Mouse (Mus musculus): ENCODE measurements at regions not wholly inside any gene's neighbourhood (a gene's known extent, or its start where the extent isn't known, plus 50 kb on each side); places are given as distances from the start of the nearest gene placed in this dataset.

DNA sequence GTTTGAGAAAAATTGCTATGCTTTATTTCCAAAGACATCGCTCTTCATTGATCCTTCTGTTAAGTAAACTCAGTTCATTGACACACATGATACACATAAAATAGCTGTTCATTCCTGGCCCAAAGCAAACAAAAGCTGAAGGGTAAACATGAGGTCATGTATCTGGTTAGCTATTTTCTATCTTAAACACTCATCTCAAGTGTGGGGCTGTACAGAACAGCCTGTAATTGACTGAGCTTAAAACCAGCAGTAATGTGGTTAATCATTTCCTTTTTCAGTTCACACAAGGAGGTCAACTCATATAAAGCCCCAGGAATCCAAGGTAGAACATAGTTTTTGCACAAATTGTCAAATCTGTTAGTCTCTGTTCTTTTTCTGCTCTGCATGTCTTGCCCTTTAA lies 94.5 kb downstream of the Cldn17 start:
- DNase-seq = no peak

DNA sequence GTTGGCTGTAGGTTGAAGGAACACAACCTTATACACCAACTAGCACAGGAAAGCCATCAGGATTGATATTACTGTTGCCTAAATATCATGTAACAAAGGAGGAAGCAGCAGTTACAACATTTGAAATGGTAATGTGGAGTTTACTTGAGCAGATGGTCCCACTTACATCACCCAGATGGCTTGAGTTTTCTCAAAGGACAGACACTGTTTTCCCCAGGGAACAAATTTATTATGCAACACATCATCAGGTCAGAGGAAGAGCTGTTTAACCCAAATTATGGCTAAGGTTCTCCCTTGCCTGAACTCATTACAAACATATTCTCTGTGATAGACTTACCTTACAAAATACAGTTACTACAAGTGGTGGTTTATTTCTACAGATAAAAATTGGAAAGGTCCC lies 98.6 kb downstream of the Cldn17 start:
- DNase-seq = no peak

DNA sequence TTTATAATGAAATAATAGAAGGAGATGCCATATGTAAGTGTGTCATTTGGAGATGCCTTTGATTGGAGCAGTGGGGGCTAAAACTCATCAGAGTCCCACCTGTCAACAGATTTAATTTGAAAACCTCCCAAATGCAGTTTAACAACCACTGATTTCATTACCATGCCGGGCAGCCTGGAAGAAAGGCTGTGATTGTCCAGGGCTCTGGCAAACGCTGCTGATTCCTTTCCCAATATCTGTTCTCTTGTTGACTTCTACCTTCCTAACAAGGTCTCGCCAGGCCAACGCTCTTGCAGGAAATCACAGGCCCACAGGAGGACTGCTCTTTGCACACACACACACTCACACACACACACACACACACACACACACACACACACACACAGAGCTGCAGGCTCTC lies 102.4 kb downstream of the Cldn17 start:
- DNase-seq = no peak

DNA sequence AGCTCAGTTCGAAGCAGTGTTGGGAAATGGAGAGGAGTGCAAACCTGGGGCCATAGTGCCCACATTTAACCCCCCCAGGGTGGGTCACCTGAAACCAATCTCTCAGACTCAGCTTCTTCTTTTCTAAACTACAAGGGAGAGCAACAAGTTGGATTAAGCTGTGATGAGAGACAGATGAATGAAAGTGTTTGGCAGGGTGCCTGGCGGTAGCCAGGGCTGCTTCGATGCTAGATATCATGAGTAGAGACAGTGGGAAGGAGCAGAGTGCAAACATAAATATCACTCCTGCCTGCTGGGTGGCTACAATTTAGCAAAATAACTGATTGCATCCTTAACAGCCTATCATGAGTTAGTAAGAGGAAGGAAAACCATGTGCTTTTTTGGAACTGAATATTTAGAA lies 106.9 kb downstream of the Cldn17 start:
- no peak for DNase-seq

DNA sequence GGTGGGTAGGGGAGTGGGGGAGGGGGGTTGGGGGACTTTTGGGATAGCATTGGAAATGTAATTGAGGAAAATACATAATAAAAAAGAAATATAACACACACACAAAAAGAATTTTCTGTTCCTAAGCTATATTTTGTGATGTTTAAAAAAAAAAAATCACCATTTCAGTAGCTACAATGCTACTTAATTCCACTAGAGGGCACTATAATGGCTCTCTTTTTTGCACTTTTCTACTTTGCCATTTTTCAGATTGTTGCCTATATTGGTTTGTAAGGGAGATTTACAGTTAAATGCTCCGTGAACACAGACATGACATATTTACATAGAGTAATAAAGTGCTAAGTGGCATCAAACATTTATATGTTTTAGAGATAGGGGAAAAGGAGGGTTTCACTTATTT lies 102.7 kb upstream of the Grik1 start:
- DNase-seq = no peak

DNA sequence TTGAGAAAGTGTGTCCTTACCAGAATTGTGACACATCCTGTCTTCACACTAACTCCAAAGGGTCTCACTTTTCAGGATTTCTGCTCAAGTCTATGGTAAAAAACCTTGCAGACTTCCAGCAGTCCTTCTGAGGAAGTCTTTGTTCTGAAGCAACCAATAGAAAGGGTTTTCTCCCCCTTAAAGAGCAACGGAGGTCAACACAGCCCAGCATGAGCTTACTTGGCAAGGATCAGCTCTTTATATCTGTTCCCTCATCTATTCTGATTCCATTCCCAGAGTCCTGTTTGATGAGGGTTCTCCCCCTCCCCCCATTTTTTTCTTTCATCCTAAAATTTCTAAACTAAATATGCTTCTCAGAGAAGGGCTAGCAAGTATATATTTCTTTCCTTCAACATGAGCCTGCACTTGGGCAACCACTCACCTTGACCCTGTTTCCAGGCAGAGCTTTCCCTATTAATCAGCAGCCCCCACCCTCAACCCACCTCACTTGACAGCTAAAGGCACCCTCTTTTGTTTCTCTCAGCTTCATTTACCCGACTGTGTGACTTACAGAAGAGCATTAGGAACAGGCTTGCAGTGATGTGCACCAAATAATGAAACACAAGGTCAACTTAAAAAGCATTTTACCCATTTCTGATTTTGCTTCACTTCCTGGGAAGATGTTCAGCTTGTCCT lies 91.7 kb upstream of the Grik1 start:
- DNase-seq = no peak

DNA sequence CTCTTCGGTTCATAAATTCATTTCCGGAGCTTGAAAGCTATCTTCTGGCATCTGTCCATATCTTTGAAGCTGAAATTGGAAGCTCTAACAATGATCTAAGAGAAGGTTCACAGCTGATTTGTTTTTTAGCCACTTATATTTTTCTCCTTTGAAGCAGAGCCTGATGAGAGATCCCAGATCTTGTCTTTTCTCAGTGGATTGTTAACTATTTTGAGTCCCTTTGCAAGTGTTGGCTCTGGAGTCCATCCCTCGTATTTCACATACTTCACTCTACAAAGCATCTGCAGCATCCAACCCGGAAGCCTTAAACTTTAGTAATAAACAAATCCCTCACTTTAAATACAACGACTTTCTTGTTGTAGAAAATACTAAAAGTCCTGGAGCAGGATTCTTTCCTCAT lies 85.6 kb upstream of the Grik1 start:
- DNase-seq = no peak

DNA sequence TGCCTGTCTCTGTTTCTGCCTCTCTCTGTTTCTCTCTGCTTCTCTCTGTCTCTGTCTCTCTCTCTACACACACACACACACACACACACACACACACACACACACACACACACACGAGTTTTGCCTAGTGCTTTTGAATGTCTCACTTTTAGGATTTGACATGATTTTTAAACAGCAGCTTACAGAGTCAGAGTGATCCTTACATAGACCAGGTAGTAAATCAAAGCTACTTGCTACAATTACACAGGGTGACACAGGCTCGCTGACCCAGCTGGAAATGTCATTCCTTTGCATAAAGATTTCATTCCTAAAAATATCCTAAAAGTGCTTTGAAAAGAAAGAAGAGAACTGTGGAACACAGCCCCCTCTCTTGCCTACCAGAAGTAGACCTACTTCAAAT lies 84.5 kb upstream of the Grik1 start:
- no peak for DNase-seq

DNA sequence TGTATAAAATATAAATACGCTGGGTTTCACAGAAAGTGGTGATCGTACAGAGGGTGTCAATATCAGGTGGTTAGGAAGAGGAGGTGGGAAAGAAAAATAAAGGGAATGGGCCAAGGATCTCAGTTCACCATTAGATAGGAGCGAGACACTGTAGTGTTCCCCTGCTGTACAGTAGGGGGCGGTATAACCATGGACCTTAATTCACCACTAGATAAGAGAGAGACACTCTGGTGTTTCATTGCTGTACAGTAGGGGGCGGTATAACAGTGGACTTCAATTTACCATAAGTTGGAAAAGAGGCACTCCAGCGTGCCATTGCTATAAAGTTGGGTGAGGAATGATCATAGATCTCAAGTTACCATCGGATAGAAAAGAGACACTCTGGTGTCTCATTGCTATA lies 82.0 kb upstream of the Grik1 start:
- peak; percentile 9 for DNase-seq

DNA sequence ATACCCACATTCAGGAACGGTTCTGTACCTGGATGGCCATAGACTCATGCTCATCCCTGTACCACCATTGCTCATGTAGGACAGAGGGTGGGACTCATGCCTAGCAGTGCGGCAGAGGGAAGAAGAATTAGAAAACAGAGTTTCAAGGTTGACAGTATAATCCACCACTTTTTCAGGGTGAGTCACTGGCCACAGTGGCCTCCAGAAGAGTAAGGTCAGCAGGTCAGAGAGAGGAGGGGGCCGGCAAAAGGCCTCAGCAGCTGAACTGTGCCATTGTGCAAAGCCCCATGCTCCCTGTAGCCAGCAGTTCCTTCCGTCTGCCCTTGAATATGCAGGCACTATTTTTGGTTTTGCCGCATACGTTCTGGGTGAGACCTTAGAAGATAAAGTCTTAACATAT lies 78.1 kb upstream of the Grik1 start:
- DNase-seq = no peak

DNA sequence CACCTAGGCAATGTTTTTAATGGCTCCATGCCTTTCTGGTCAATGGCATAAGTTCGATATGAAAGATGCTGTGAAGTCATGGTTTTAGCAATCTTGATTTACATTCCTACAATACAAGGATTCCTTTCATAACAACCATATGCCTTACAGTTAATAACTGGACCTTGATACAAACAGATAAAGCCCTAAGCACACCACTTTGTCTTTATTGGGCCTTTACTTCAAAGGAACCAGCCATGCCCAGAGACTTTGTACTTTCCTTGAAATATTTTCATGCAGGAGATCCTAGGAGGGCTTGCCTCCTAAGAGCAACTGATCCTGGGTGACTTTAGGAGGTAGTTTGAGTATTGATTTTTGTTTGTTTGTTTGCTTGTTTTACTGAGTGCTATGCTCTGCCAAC lies 77.1 kb upstream of the Grik1 start:
- DNase-seq = no peak

DNA sequence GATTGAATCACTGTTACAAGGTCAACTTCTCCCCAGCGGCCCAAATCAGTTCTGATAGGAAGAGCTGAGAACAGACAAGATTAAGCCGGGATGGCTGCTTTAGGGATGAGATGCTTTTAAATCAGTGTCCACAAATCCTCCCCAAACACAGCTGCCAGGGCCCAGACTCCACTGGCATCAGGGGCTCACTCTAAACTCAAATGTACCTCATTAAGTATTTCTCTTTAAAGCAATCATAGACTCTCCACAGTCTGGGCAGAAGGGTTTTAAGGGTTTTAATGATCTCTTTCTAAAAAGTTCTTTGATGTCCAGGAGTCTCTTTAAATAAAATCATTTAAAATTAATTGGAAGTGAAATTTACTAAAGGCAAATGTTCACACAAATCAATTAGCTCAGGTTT lies 70.0 kb upstream of the Grik1 start:
- DNase-seq = no peak
